1 mouse cellular context compared by ENCODE assay signal in the genomic region with DNA sequence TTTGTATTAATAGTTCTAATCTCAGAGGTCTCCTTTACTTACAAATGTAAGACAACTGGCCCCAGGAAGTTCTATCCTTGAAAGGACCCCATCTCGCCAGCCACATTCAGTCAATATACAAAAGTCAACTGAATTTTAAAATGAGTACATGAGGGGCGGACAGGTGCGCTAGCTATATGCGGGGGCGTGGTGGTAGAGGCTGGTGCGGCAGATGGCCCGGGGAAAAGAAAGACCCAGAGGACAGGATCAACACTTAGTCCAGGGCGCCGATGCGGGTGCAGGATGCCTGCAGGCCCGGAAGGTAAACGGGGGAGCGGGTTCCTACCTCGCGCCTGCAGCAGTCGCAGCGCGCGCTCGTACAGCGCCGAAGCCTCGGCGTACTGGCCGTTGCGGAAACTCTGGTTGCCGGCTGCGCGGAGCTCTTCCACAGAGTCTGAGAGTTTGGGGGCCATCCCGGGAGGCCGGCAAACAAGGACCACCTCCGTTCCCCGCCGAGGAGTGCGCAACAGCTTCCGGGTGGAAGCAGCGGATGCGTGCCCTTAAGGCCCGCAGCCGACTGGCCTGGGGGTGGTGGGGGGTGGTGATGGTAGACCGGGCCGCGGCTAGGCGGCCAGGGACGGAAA.
TF ChIP-seq lines count a peak whose summit lies in the region.

A gene (plus strand): TSS at position 181 of the 623 bp plus-strand sequence.

TF ChIP-seq in MEL, 35 proteins besides CTCF, POLR2A, EP300 and RAD21 (continued from another document):
- TF ChIP-seq UBTF (IDR thresholded peaks at IDR 0.05; ENCODE audit: borderline replicate concordance, insufficient read depth, low read depth, low read length) (0 out of 2 replicates have a peak, but pooled peaks have one; percentile 62), SIN3A (IDR thresholded peaks at IDR 0.05; ENCODE audit: low read length) (peak; percentile 40; the same call in 1 of the 2 replicates), MEF2A (IDR thresholded peaks at IDR 0.05; ENCODE audit: extremely low read depth, insufficient replicate concordance, low read depth, low read length, poor library complexity, severe bottlenecking) (no peak)
